Mouse (Mus musculus): ENCODE measurements at regions not wholly inside any gene's neighbourhood (a gene's known extent, or its start where the extent isn't known, plus 50 kb on each side); places are given as distances from the start of the nearest gene placed in this dataset.

GRCm38 (mm10) chr13:48160161-48160560 is 100.9 kb upstream of the Id4 start:
- TF ChIP-seq POLR2A (IDR thresholded peaks at IDR 0.05; ENCODE audit: low read depth, low read length) (no peak), CTCF (IDR thresholded peaks at IDR 0.05; ENCODE audit: borderline replicate concordance, insufficient read depth, low read length) (no peak)
